Mouse (Mus musculus) kidney, embryonic 15.5 days (tissue): ENCODE results near the gene Kiss1. TPM values are rescaled to one million over a fixed set of nuclear protein-coding genes. Genes with fewer than 3 reads are reported as not detected.

Source experiments
- ATAC-seq: fragments of 200-750 bp; cut with Nextera tagmentation; replicated peaks from 2 replicates; pipeline ENCODE4 v1.8.0; 2017; ENCODE audit warnings: moderate TSS enrichment; ENCODE audit not compliant: low FRiP score
- H3K27ac ChIP-seq: fragments of 300-500 bp; sonication (generic); 2 replicates; pipeline ENCODE4 v1.5.1; 2015; ENCODE audit warnings: mild to moderate bottlenecking, inconsistent platforms
- H3K27me3 ChIP-seq: fragments of 300-500 bp; sonication (generic); 2 replicates; pipeline ENCODE4 v1.6.1; 2015; ENCODE audit warnings: inconsistent platforms
- H3K36me3 ChIP-seq: fragments of 300-500 bp; sonication (generic); 2 replicates; pipeline ENCODE4 v1.6.1; 2015; ENCODE audit warnings: inconsistent platforms
- H3K4me1 ChIP-seq: fragments of 300-500 bp; sonication (generic); 2 replicates; pipeline ENCODE4 v1.6.1; 2015; ENCODE audit warnings: inconsistent platforms
- H3K4me2 ChIP-seq: fragments of 300-500 bp; sonication (generic); 2 replicates; pipeline ENCODE4 v1.6.1; 2015; ENCODE audit warnings: moderate library complexity, mild to moderate bottlenecking, inconsistent platforms
- H3K4me3 ChIP-seq: fragments of 300-500 bp; sonication (generic); replicated peaks from 2 replicates; pipeline ENCODE4 v1.5.1; 2015; ENCODE audit warnings: mild to moderate bottlenecking, inconsistent platforms
- H3K9ac ChIP-seq: fragments of 300-500 bp; sonication (generic); 2 replicates; pipeline ENCODE4 v1.6.1; 2015; ENCODE audit warnings: mild to moderate bottlenecking, inconsistent platforms
- H3K9me3 ChIP-seq: fragments of 300-500 bp; sonication (generic); replicated peaks from 2 replicates; pipeline ENCODE4 v1.6.1; 2016; ENCODE audit warnings: inconsistent platforms
- WGBS: fragments of 180-500 bp; shearing (Covaris S2); methylation state at CpG from one replicate; pipeline ENCODE4 v1.1.7; 2015; ENCODE audit warnings: mixed read lengths; 5-methylcytosine and 5-hydroxymethylcytosine counted together
- polyA plus RNA-seq: library from polyadenylated mRNA; unstranded; fragments of >200 nt; fragmentation: Nextera tagmentation; extraction: Ambion mirVana; gene quantifications from 2 replicates; pipeline ENCODE4 v1.2.1, GENCODE M21; 2015

The Kiss1 gene
- polyA plus RNA-seq, result not detected in 2 replicates

DNA sequence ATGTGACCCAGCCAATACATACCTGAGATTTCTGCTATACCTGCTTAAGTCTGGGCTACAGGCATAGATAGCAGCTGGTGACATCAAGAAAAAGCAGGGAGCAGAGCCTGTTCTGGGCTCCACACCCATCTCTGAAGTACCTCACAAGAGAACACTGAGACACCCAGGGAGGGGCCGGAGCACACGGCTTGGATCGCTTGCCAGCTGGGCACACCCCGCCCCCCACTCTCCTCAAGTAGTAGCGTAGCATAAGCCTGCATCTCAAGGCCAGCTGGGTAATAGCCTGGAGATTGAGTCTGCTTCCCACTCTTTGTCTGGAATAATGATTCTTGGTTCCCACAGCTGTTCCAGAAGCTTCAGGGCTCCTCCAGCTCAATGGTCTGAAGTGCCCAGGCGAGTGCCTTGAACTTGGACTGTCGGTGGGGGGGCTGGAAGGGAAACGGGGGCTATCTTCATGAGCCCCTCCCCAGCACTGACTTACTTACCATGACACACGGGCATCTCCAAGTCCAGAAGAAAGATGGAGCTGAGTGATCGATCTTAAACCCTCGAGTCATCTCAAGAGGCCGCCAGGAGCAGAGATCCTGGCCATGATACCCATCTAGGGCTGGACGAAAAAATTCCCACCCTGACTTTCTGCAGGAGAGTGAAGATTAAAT lies at the start of gene Kiss1:
Kiss1 (plus strand) TSS at position 609 of the 659 bp plus-strand sequence.
- WGBS, result 84% methylated on average over 13 of the region's 13 CpGs

DNA sequence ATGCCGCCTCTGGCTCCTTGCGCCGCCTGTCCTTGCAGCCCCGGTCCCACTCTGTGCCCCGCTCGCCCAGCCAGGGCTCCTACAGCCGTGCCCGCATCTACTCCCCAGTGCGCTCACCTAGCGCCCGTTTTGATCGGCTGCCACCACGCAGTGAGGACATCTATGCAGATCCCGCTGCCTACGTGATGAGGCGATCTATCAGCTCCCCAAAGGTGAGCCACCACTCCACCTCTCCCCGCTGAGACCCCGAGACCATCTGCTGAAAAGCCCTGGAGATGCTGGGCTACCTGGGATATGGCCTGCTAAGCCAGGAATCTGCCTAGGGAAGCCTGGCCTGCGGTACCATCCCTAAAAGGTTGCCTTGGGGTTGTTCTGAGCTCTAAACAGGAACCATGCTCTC lies 47.5 kb upstream of the Kiss1 start:
- peaks cover 28% of the 10 kb centered on the region for H3K4me1 ChIP-seq
- 87% methylated on average over 19 of the region's 19 CpGs for WGBS

More for the DNA sequence above, at the start of gene Kiss1:
- H3K4me3 ChIP-seq, result no peak within 1 kb of the TSS
- ATAC-seq, result no peak
- no peak within 1 kb of the TSS for H3K27ac ChIP-seq
- H3K9me3 ChIP-seq, result no peaks in the 10 kb centered on the region
- no peaks in the 10 kb centered on the region for H3K27me3 ChIP-seq
- no peak within 1 kb of the TSS for H3K4me2 ChIP-seq
- no peak within 1 kb of the TSS for H3K9ac ChIP-seq
- peaks cover 6% of the 10 kb centered on the region; the same call in 1 of the 2 replicates for H3K4me1 ChIP-seq
- no peaks in the 10 kb centered on the region for H3K36me3 ChIP-seq

DNA sequence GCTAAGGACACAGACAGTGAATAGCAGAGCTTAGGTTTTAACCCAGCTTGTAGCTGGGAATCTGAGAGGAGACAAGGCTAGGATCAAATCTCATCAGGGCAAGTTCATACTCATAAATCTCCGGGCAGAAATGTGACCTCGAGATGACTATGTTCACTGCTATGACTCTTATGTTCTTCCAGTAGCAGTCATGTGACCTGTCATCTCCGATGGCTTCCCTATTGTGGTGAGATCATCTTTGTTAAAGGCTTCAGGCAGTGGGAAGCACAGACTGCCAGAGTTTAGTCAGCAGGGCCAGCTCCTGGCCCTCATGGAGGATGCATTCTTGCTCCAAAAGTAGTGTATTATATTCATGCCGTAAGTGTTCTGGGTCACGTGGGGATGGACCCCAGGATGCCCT lies 44.7 kb upstream of the Kiss1 start:
- Histone ChIP-seq H3K36me3 (peaks cover 14% of the 10 kb centered on the region; the same call in 1 of the 2 replicates), H3K27ac (0 out of 2 replicates have a peak overlapping the region, but pooled peaks have one; percentile 13), H3K9me3 (no peaks in the 10 kb centered on the region), H3K4me3 (no peak overlapping the region), H3K9ac (no peak overlapping the region), H3K4me2 (no peak overlapping the region), H3K27me3 (no peaks in the 10 kb centered on the region), H3K4me1 (peaks cover 23% of the 10 kb centered on the region)
- ATAC-seq, result 0 out of 2 replicates have a peak, but pooled peaks have one; percentile 20
- WGBS, result 66% methylated on average over 5 of the region's 5 CpGs

More for the DNA sequence above, 47.5 kb upstream of the Kiss1 start:
- H3K4me3 ChIP-seq, result no peak overlapping the region
- H3K27me3 ChIP-seq, result no peaks in the 10 kb centered on the region
- H3K9me3 ChIP-seq, result no peaks in the 10 kb centered on the region
- H3K27ac ChIP-seq, result no peak overlapping the region
- no peak for ATAC-seq
- H3K4me2 ChIP-seq, result no peak overlapping the region
- H3K36me3 ChIP-seq, result peaks cover 14% of the 10 kb centered on the region; the same call in 1 of the 2 replicates
- H3K9ac ChIP-seq, result no peak overlapping the region

GRCm38 (mm10) chr1:133278539-133278938 lies 43.1 kb upstream of the Kiss1 start:
- Histone ChIP-seq H3K4me1 (peaks cover 23% of the 10 kb centered on the region), H3K4me3 (no peak overlapping the region), H3K27me3 (no peaks in the 10 kb centered on the region), H3K9me3 (no peaks in the 10 kb centered on the region), H3K9ac (no peak overlapping the region), H3K27ac (no peak overlapping the region), H3K36me3 (peaks cover 14% of the 10 kb centered on the region; the same call in 1 of the 2 replicates), H3K4me2 (no peak overlapping the region)
- no peak for ATAC-seq
- WGBS, result 41% methylated on average over 6 of the region's 6 CpGs

- H3K27me3 ChIP-seq, result no peaks in the 10 kb centered on the region
- no peak for ATAC-seq
- peaks cover 23% of the 10 kb centered on the region for H3K4me1 ChIP-seq
- H3K36me3 ChIP-seq, result peaks cover 10% of the 10 kb centered on the region; the same call in 1 of the 2 replicates
- 59% methylated on average over 15 of the region's 15 CpGs for WGBS
- H3K9ac ChIP-seq, result no peak overlapping the region
- no peaks in the 10 kb centered on the region for H3K9me3 ChIP-seq
- no peak overlapping the region for H3K4me2 ChIP-seq
- no peak overlapping the region for H3K27ac ChIP-seq
- no peak overlapping the region for H3K4me3 ChIP-seq
Measured at GRCm38 (mm10) chr1:133278946-133279631, 42.6 kb upstream of the Kiss1 start.

- Histone ChIP-seq H3K4me2 (no peak overlapping the region), H3K27me3 (no peaks in the 10 kb centered on the region), H3K4me1 (peaks cover 23% of the 10 kb centered on the region), H3K36me3 (peaks cover 5% of the 10 kb centered on the region; the same call in 1 of the 2 replicates), H3K27ac (no peak overlapping the region), H3K4me3 (no peak overlapping the region), H3K9me3 (no peaks in the 10 kb centered on the region), H3K9ac (no peak overlapping the region)
- no peak for ATAC-seq
- 79% methylated on average over 11 of the region's 11 CpGs for WGBS
Measured at GRCm38 (mm10) chr1:133279632-133280093, 42.0 kb upstream of the Kiss1 start.

DNA sequence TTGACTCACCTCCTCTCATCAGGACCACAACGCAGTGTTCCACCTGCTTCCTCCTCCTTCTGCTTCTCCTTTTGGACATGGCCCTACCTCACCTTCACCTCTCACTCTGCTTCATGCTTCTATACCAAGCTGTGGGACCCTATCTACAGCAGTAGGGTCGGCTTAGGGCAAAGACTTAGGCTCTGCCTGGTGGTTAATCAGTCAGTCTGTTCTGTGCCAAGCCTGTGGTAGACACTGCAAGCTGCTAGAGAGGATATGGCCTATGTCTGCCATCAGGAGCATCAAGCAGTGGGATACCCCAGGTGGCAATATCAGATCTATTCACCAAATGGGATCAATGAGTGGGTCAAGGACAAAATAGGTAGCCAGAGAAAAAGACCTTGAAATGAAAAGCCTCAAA lies 41.1 kb upstream of the Kiss1 start:
- Histone ChIP-seq H3K9me3 (no peaks in the 10 kb centered on the region), H3K36me3 (0 out of 2 replicates have a peak, but pooled peaks cover 3% of the 10 kb centered on the region), H3K9ac (no peak overlapping the region), H3K27ac (no peak overlapping the region), H3K27me3 (no peaks in the 10 kb centered on the region), H3K4me3 (no peak overlapping the region), H3K4me1 (peaks cover 23% of the 10 kb centered on the region), H3K4me2 (no peak overlapping the region)
- no peak for ATAC-seq
- 84% methylated on average over 2 of the region's 2 CpGs for WGBS

DNA sequence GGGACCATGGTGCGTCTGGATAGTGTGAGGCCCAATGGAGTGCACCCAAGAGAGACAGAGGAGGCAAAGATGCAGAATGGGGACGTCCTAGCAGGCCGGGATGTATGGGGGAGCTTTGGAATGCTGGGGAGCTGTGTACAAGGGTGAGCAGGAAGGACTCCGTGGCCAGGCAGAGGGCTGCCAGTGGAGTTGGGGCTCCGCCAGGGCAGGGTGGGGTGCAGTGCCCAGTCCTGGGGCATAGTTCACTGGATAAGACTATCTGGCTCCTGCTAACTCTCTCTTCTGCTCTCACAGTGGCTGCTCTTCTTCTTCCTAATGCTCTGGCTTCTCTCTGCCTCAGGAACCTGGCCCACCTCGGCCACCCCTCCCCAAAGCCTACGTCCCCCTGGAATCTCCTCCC lies 35.8 kb upstream of the Kiss1 start:
- no peak for ATAC-seq
- Histone ChIP-seq H3K27me3 (no peaks in the 10 kb centered on the region), H3K9ac (no peak overlapping the region)

DNA sequence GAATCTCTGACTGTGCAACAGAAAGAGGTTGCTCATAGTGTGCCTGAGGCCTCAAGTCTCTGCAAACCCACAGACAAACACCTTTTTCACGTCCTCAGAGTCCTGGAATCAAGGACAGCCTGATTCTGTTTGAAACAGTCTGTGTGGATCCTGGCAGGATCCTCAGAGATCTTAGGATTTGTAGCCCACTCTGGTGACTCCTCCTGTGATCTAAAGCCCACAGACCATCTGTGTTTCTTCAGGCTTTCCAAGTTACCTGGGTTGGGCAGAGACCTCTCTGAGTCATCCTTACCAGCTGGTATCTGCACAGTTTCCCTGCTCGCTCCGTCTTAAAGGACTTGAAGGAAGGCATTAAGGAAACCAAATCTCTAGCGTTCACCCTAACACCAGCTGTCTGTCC lies 34.6 kb upstream of the Kiss1 start:
- ATAC-seq, result no peak
- no peaks in the 10 kb centered on the region for H3K4me1 ChIP-seq

More for the DNA sequence above, 35.8 kb upstream of the Kiss1 start:
- H3K36me3 ChIP-seq, result 0 out of 2 replicates have a peak, but pooled peaks cover 8% of the 10 kb centered on the region
- no peaks in the 10 kb centered on the region for H3K9me3 ChIP-seq
- H3K4me2 ChIP-seq, result no peak overlapping the region
- H3K4me1 ChIP-seq, result no peaks in the 10 kb centered on the region
- WGBS, result 82% methylated on average over 7 of the region's 7 CpGs
- no peak overlapping the region for H3K27ac ChIP-seq
- H3K4me3 ChIP-seq, result no peak overlapping the region

GRCm38 (mm10) chr1:133287880-133288279 lies 33.8 kb upstream of the Kiss1 start:
- WGBS, result 68% methylated on average over 12 of the region's 12 CpGs
- 0 out of 2 replicates have a peak, but pooled peaks cover 3% of the 10 kb centered on the region for H3K27me3 ChIP-seq
- no peak for ATAC-seq

More for the DNA sequence above, 34.6 kb upstream of the Kiss1 start:
- H3K27ac ChIP-seq, result no peak overlapping the region
- H3K9me3 ChIP-seq, result no peaks in the 10 kb centered on the region
- no peak overlapping the region for H3K4me3 ChIP-seq
- H3K9ac ChIP-seq, result no peak overlapping the region
- no peak overlapping the region for H3K4me2 ChIP-seq
- WGBS, result 85% methylated on average over 4 of the region's 4 CpGs
- H3K36me3 ChIP-seq, result 0 out of 2 replicates have a peak, but pooled peaks cover 8% of the 10 kb centered on the region
- no peaks in the 10 kb centered on the region for H3K27me3 ChIP-seq

DNA sequence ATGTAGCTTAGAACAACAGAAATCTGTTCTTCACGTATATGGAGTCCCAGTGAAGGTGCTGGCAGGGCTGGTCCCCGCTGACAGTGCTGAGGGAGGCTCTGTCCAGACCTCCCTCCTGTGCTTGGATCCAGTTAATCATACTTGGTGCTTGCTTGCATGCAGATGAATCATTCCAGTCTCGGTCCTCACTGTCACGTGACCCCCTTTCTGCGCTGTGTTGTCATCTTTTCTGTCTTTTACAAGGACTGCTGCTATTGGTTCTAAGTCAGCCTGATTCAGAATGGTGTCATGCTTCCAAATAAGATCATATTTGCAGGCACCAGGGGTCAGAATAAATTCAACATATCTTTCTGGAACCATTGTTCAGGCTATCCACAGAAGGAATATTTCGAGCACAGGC lies 29.8 kb upstream of the Kiss1 start:
- WGBS, result 88% methylated on average over 6 of the region's 6 CpGs
- H3K9ac ChIP-seq, result no peak overlapping the region
- H3K36me3 ChIP-seq, result peaks cover 15% of the 10 kb centered on the region
- H3K27ac ChIP-seq, result no peak overlapping the region
- no peak overlapping the region for H3K4me3 ChIP-seq
- ATAC-seq, result no peak
- H3K9me3 ChIP-seq, result no peaks in the 10 kb centered on the region
- H3K4me2 ChIP-seq, result no peak overlapping the region
- peaks cover 3% of the 10 kb centered on the region; the same call in 1 of the 2 replicates for H3K4me1 ChIP-seq
- 0 out of 2 replicates have a peak, but pooled peaks cover 3% of the 10 kb centered on the region for H3K27me3 ChIP-seq

More at GRCm38 (mm10) chr1:133287880-133288279, 33.8 kb upstream of the Kiss1 start:
- Histone ChIP-seq H3K4me2 (no peak overlapping the region), H3K9me3 (no peaks in the 10 kb centered on the region), H3K4me3 (no peak overlapping the region), H3K27ac (no peak overlapping the region), H3K9ac (no peak overlapping the region), H3K4me1 (no peaks in the 10 kb centered on the region), H3K36me3 (0 out of 2 replicates have a peak, but pooled peaks cover 9% of the 10 kb centered on the region)

DNA sequence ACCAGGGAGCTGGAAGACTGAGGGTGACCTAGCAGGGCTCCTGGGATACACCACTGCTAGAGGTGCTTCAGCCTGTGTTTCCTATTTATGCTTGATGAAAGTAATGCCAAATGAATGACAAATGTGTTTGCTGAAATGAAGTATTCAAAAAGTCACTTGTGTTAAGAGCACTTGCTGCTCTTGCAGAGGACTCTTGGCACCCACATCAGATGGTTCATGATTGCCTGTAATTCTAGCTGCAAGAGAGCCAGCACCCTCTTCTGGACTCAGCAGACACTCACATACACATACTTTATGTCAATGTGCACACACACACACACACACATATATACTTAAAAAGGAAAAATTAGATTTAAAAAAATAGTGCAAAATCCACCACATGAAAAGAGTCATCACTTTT lies 29.1 kb upstream of the Kiss1 start:
- Histone ChIP-seq H3K36me3 (peaks cover 12% of the 10 kb centered on the region), H3K4me2 (no peak overlapping the region), H3K4me3 (no peak overlapping the region), H3K27ac (no peak overlapping the region), H3K9me3 (no peaks in the 10 kb centered on the region), H3K27me3 (peaks cover 8% of the 10 kb centered on the region), H3K4me1 (peaks cover 3% of the 10 kb centered on the region; the same call in 1 of the 2 replicates), H3K9ac (no peak overlapping the region)
- no peak for ATAC-seq
